Mouse (Mus musculus) ES-Bruce4 (cell line): ENCODE measurements around the gene Hnrnpul1.

Experiments used
- CTCF ChIP-seq: IDR thresholded peaks from one replicate; pipeline ENCODE4 v1.8.1; 2011; ENCODE audit warnings: low read depth, low read length
- EP300 ChIP-seq: IDR thresholded peaks from 2 replicates; pipeline ENCODE4 v1.6.1; 2011; ENCODE audit warnings: low read depth, low read length; ENCODE audit not compliant: insufficient read depth
- POLR2A ChIP-seq: IDR thresholded peaks from one replicate; pipeline ENCODE4 v1.8.1; 2011; ENCODE audit warnings: low read length; ENCODE audit not compliant: insufficient read depth

GRCm38 (mm10) chr7:25714581-25714980 lies 40.0 kb downstream of the Hnrnpul1 start:
- TF ChIP-seq CTCF (no peak), EP300 (no peak), POLR2A (no peak)
